Mouse (Mus musculus) E14TG2a.4 (cell line): ENCODE data around the gene Galnt18.

Experiments used
- H3K27me3 ChIP-seq: 2 replicates; pipeline ENCODE4 v1.6.1; 2014; ENCODE audit warnings: low read length, control low read depth; ENCODE audit not compliant: insufficient read depth
- H3K36me3 ChIP-seq: 2 replicates; pipeline ENCODE4 v1.6.1; 2014; ENCODE audit warnings: low read length, control low read depth; ENCODE audit not compliant: insufficient read depth
- H3K4me1 ChIP-seq: replicated peaks from 2 replicates; pipeline ENCODE4 v1.6.1; 2014; ENCODE audit warnings: low read depth, low read length, control low read depth
- H3K4me3 ChIP-seq: replicated peaks from 2 replicates; pipeline ENCODE4 v1.5.1; 2014; ENCODE audit warnings: mild to moderate bottlenecking, low read length
- H3K9me3 ChIP-seq: 2 replicates; pipeline ENCODE4 v1.6.1; 2014; ENCODE audit warnings: low read length, control low read depth
- CTCF ChIP-seq: conservative IDR thresholded peaks from 2 replicates; pipeline ENCODE4 v1.5.1; 2014; ENCODE audit warnings: low read length
- NANOG ChIP-seq: IDR thresholded peaks from 2 replicates; pipeline ENCODE4 v1.6.1; 2014; ENCODE audit warnings: borderline replicate concordance, low read length, mixed read lengths
- POU5F1 ChIP-seq: IDR thresholded peaks from 2 replicates; pipeline ENCODE4 v1.6.1; 2014; ENCODE audit warnings: low read length, borderline replicate concordance

Gene Galnt18

GRCm38 (mm10) chr7:111499255-111499790, 280.5 kb downstream of the Galnt18 start:
- TF ChIP-seq POU5F1 = no peak
- TF ChIP-seq NANOG = no peak
- Histone ChIP-seq H3K36me3 (no peaks in the 10 kb centered on the region), H3K9me3 (no peaks in the 10 kb centered on the region), H3K27me3 (no peaks in the 10 kb centered on the region), H3K4me1 (no peaks in the 10 kb centered on the region), H3K4me3 (no peak overlapping the region)

- no peaks in the 10 kb centered on the region for H3K9me3 ChIP-seq
- H3K36me3 ChIP-seq = no peaks in the 10 kb centered on the region
- no peak for TF ChIP-seq NANOG
- no peak for TF ChIP-seq CTCF
- no peak for TF ChIP-seq POU5F1
- no peak overlapping the region for H3K4me3 ChIP-seq
- H3K4me1 ChIP-seq = no peaks in the 10 kb centered on the region
- H3K27me3 ChIP-seq = no peaks in the 10 kb centered on the region
Observed at GRCm38 (mm10) chr7:111497191-111497590, 282.6 kb downstream of the Galnt18 start.

- H3K36me3 ChIP-seq = no peaks in the 10 kb centered on the region
- H3K27me3 ChIP-seq = no peaks in the 10 kb centered on the region
- H3K4me1 ChIP-seq = no peaks in the 10 kb centered on the region
- H3K4me3 ChIP-seq = no peak overlapping the region
- H3K9me3 ChIP-seq = no peaks in the 10 kb centered on the region
- TF ChIP-seq CTCF (no peak), POU5F1 (no peak), NANOG (no peak)
Observed at GRCm38 (mm10) chr7:111492242-111492949, 287.4 kb downstream of the Galnt18 start.

- Histone ChIP-seq H3K4me3 (no peak overlapping the region), H3K9me3 (no peaks in the 10 kb centered on the region), H3K36me3 (no peaks in the 10 kb centered on the region), H3K27me3 (no peaks in the 10 kb centered on the region), H3K4me1 (no peaks in the 10 kb centered on the region)
- TF ChIP-seq POU5F1 (no peak), NANOG (no peak), CTCF (no peak)
Observed at GRCm38 (mm10) chr7:111491566-111491965, 288.2 kb downstream of the Galnt18 start.

- Histone ChIP-seq H3K9me3 (no peaks in the 10 kb centered on the region), H3K4me1 (no peaks in the 10 kb centered on the region), H3K36me3 (no peaks in the 10 kb centered on the region), H3K4me3 (no peak overlapping the region), H3K27me3 (no peaks in the 10 kb centered on the region)
- TF ChIP-seq NANOG (no peak), CTCF (no peak), POU5F1 (no peak)
Observed at GRCm38 (mm10) chr7:111486811-111487333, 292.9 kb downstream of the Galnt18 start.

- H3K4me3 ChIP-seq = no peak overlapping the region
- no peaks in the 10 kb centered on the region for H3K36me3 ChIP-seq
- no peaks in the 10 kb centered on the region for H3K27me3 ChIP-seq
- no peaks in the 10 kb centered on the region for H3K9me3 ChIP-seq
- TF ChIP-seq CTCF = no peak
- no peak for TF ChIP-seq POU5F1
- no peak for TF ChIP-seq NANOG
- H3K4me1 ChIP-seq = no peaks in the 10 kb centered on the region
Observed at GRCm38 (mm10) chr7:111483896-111484295, 295.9 kb downstream of the Galnt18 start.

- no peaks in the 10 kb centered on the region for H3K9me3 ChIP-seq
- no peaks in the 10 kb centered on the region for H3K27me3 ChIP-seq
- no peaks in the 10 kb centered on the region for H3K36me3 ChIP-seq
- no peak overlapping the region for H3K4me3 ChIP-seq
- no peaks in the 10 kb centered on the region for H3K4me1 ChIP-seq
- TF ChIP-seq CTCF (no peak), NANOG (no peak), POU5F1 (no peak)
Observed at GRCm38 (mm10) chr7:111483321-111483720, 296.5 kb downstream of the Galnt18 start.

- Histone ChIP-seq H3K36me3 (no peaks in the 10 kb centered on the region), H3K27me3 (peaks cover 3% of the 10 kb centered on the region; the same call in 1 of the 2 replicates), H3K9me3 (no peaks in the 10 kb centered on the region), H3K4me1 (peaks cover 6% of the 10 kb centered on the region; the same call in 1 of the 2 replicates), H3K4me3 (no peak overlapping the region)
- TF ChIP-seq NANOG (no peak), CTCF (no peak), POU5F1 (no peak)
Observed at GRCm38 (mm10) chr7:111467715-111468114, 312.1 kb downstream of the Galnt18 start.

- H3K4me3 ChIP-seq = no peak overlapping the region
- H3K27me3 ChIP-seq = peaks cover 3% of the 10 kb centered on the region; the same call in 1 of the 2 replicates
- H3K9me3 ChIP-seq = no peaks in the 10 kb centered on the region
- H3K4me1 ChIP-seq = peaks cover 6% of the 10 kb centered on the region; the same call in 1 of the 2 replicates
- no peaks in the 10 kb centered on the region for H3K36me3 ChIP-seq
- no peak for TF ChIP-seq NANOG
- no peak for TF ChIP-seq CTCF
- TF ChIP-seq POU5F1 = no peak
Observed at GRCm38 (mm10) chr7:111466720-111467119, 313.1 kb downstream of the Galnt18 start.
